Mouse (Mus musculus) testis, adult 2 months (tissue): ENCODE data around the gene Bloc1s6. TPM values are rescaled to one million over a fixed set of nuclear protein-coding genes. Genes with fewer than 3 reads are reported as not detected.

ENCODE experiments used
- H3K27ac ChIP-seq: fragments of 200-500 bp; 2 replicates; pipeline ENCODE4 v1.5.1; 2012; ENCODE audit warnings: low read depth, low read length; ENCODE audit not compliant: control insufficient read depth, insufficient read depth
- H3K27me3 ChIP-seq: fragments of 200-500 bp; 2 replicates; pipeline ENCODE4 v1.6.1; 2012; ENCODE audit warnings: mild to moderate bottlenecking, low read length, moderate library complexity; ENCODE audit not compliant: control insufficient read depth, insufficient read depth
- H3K36me3 ChIP-seq: fragments of 200-500 bp; 2 replicates; pipeline ENCODE4 v1.6.1; 2012; ENCODE audit warnings: mild to moderate bottlenecking, low read length; ENCODE audit not compliant: control insufficient read depth, insufficient read depth
- H3K4me1 ChIP-seq: fragments of 200-500 bp; 2 replicates; pipeline ENCODE4 v1.6.1; 2012; ENCODE audit warnings: low read length; ENCODE audit not compliant: control insufficient read depth, insufficient read depth
- H3K4me3 ChIP-seq: fragments of 200-500 bp; 2 replicates; pipeline ENCODE4 v1.5.1; 2012; ENCODE audit warnings: low read depth, mild to moderate bottlenecking, low read length, moderate library complexity, mixed read lengths; ENCODE audit not compliant: control insufficient read depth
- CTCF ChIP-seq: fragments of 200-500 bp; IDR thresholded peaks from 2 replicates; pipeline ENCODE4 v1.5.1; 2012; ENCODE audit warnings: low read depth, mild to moderate bottlenecking, inconsistent platforms, low read length, moderate library complexity; ENCODE audit not compliant: control insufficient read depth, insufficient read depth, insufficient replicate concordance
- POLR2A ChIP-seq: fragments of 200-500 bp; IDR thresholded peaks from 2 replicates; pipeline ENCODE4 v1.6.1; 2012; ENCODE audit warnings: low read depth, mild to moderate bottlenecking, inconsistent platforms, low read length, moderate library complexity; ENCODE audit not compliant: control insufficient read depth
- polyA plus RNA-seq: library from polyadenylated mRNA; depleted of rRNA; stranded (reverse); fragments of >200 nt; gene quantifications from 2 replicates; pipeline ENCODE4 v1.2.3, GENCODE M21; 2012; rRNA removed

Bloc1s6 gene
- polyA plus RNA-seq, 1 experiment: 21.8 TPM

DNA sequence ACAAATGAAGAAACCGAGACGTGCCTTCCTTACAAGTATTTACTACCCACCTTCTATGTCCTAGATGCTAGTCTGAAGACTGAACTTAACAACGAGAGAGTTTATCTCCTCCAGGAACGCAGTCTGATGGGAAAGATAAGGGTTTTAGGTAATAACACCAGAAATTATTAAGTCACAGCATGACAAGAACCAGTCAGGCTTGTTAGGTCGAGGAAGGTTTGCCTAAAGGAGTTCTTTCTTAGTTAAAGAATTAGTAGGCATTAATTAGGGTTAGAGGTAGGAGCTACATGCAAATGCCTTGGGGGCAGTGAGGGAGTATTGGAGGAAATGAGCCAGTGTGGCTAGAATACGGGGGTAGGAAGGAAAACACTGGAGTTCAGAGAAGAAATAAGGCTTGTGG lies 51.4 kb downstream of the Bloc1s6 start:
- no peaks in the 10 kb centered on the region for H3K27me3 ChIP-seq
- H3K4me3 ChIP-seq: no peak overlapping the region
- no peak overlapping the region for H3K27ac ChIP-seq
- TF ChIP-seq POLR2A: no peak
- no peak for TF ChIP-seq CTCF
- H3K36me3 ChIP-seq: no peaks in the 10 kb centered on the region
- no peaks in the 10 kb centered on the region for H3K4me1 ChIP-seq

Other genes starting within 250 kb of the Bloc1s6 start
- gene Gatm, start 127.2 kb upstream of the Bloc1s6 start, polyA plus RNA-seq: 63.3 and 94.7 TPM in 2 replicates
- 137 and 157 TPM in 2 replicates for gene AA467197, start 101.5 kb upstream of the Bloc1s6 start, polyA plus RNA-seq
- 34.9 and 39.5 TPM in 2 replicates for gene Slc30a4, start 35.8 kb upstream of the Bloc1s6 start, polyA plus RNA-seq
- 324 and 336 TPM in 2 replicates for gene Sqor, start 26.7 kb downstream of the Bloc1s6 start, polyA plus RNA-seq